Mouse (Mus musculus): ENCODE data around the gene Abtb2. TPM values are rescaled to one million over a fixed set of nuclear protein-coding genes. Genes with fewer than 3 reads are reported as not detected.
A peak's percentile ranks its signal among the peaks of the same experiment; 100 is the strongest.

Gene Abtb2
- polyA plus RNA-seq, 1 experiment from 2014 or later = 3.8 TPM

DNA sequence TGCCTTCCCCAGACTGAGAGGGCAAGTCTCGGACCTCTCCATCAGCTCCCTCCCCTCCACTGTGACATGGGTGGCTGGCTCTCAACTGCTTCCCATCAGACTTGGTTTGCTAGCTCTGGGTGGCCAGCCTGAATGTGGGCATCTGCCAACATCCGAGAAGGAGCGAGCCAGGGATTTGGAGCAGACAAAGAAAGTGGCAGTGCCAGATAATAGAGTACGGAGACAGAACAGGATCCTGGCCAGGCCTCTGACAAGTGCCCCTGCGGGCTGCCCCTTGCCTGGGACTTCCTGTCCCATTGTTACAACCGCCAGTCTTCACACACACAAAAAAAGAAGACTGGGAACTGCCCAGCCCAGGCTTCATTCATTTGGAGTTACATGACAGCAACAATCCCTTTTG, 124.3 kb downstream of the Abtb2 start:
- Histone ChIP-seq H3K36me3 (ENCODE audit: control insufficient read depth, insufficient read depth, low read length) (no peaks in the 10 kb centered on the region), H3K4me2 (ENCODE audit: low read length) (no peak overlapping the region), H3K9ac (ENCODE audit: low read length) (no peak overlapping the region), H3K9me3 (replicated peaks; ENCODE audit: control insufficient read depth, low read length) (no peaks in the 10 kb centered on the region), H3K27me3 (replicated peaks; ENCODE audit: control insufficient read depth, insufficient read depth, low read length) (no peaks in the 10 kb centered on the region), H3K4me1 (ENCODE audit: control insufficient read depth, insufficient read depth, low read length) (peaks cover 8% of the 10 kb centered on the region), H3K27ac (ENCODE audit: low read depth, low read length) (peak overlapping the region; percentile 48; the same call in 1 of the 2 replicates), H3K4me3 (ENCODE audit: low read depth, low read length) (no peak overlapping the region)
- 5% methylated on average over 6 of the region's 6 CpGs for WGBS
- DNase-seq (ENCODE audit: low spot score) (peak; percentile 80), ATAC-seq (peak; percentile 88)

DNA sequence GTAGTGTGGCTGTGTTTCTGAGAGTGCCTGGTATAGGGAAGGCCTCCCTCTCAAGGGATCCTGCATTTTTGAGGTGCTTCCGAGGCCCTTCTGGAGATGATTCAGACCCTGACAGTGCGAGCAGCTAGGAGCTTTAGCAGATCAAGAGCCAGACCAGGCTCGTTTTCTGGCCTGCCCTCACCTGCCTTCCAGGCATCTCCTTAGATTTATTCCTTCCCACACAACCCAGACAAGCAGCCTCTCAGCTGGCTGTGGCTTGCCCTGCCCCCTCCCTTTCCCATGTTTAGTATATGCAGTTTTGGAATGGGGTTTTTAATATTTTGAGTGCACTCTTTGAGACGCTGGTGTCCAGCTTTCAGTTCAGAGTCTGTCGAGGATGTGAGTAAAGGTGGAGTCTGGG, 124.7 kb downstream of the Abtb2 start:
- ATAC-seq = peak; percentile 60
- no peak overlapping the region for H3K9ac ChIP-seq (ENCODE audit: low read length)
- 34% methylated on average over 5 of the region's 5 CpGs for WGBS
- H3K4me1 ChIP-seq (ENCODE audit: control insufficient read depth, insufficient read depth, low read length) = peaks cover 8% of the 10 kb centered on the region
- DNase-seq (ENCODE audit: low spot score) = no peak
- no peaks in the 10 kb centered on the region for H3K9me3 ChIP-seq (replicated peaks; ENCODE audit: control insufficient read depth, low read length)
- H3K4me3 ChIP-seq (ENCODE audit: low read depth, low read length) = no peak overlapping the region
- no peaks in the 10 kb centered on the region for H3K27me3 ChIP-seq (replicated peaks; ENCODE audit: control insufficient read depth, insufficient read depth, low read length)
- H3K27ac ChIP-seq (ENCODE audit: low read depth, low read length) = peak overlapping the region; percentile 48; the same call in 1 of the 2 replicates
- no peaks in the 10 kb centered on the region for H3K36me3 ChIP-seq (ENCODE audit: control insufficient read depth, insufficient read depth, low read length)
- H3K4me2 ChIP-seq (ENCODE audit: low read length) = no peak overlapping the region

DNA sequence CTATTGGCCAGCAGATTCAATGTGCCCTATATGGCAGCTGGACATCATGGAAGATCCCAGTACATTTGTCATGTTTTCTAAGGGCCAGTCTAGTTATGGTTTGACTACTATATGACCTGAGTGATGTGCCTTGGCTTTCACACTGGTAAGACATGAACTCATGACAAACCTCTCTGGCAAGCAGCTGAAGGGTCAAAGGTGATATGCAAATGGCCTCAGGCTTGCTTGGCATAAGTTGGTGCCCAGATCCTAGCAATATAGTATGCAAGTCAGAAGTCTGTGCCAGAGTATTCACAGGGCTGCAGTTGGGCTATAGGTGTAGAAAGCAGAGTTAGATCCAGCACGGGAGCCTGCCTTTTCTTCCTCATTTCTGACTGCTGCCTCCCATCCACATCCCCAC, 125.2 kb downstream of the Abtb2 start:
- ATAC-seq (0 out of 2 replicates have a peak, but pooled peaks have one; percentile 12), DNase-seq (ENCODE audit: low spot score) (no peak)
- Histone ChIP-seq H3K4me3 (ENCODE audit: low read depth, low read length) (no peak overlapping the region), H3K27me3 (replicated peaks; ENCODE audit: control insufficient read depth, insufficient read depth, low read length) (no peaks in the 10 kb centered on the region), H3K36me3 (ENCODE audit: control insufficient read depth, insufficient read depth, low read length) (no peaks in the 10 kb centered on the region), H3K4me1 (ENCODE audit: control insufficient read depth, insufficient read depth, low read length) (peaks cover 8% of the 10 kb centered on the region), H3K4me2 (ENCODE audit: low read length) (no peak overlapping the region), H3K9me3 (replicated peaks; ENCODE audit: control insufficient read depth, low read length) (no peaks in the 10 kb centered on the region), H3K27ac (ENCODE audit: low read depth, low read length) (no peak overlapping the region), H3K9ac (ENCODE audit: low read length) (no peak overlapping the region)
- WGBS = 100% methylated on average over 1 of the region's 1 CpGs

DNA sequence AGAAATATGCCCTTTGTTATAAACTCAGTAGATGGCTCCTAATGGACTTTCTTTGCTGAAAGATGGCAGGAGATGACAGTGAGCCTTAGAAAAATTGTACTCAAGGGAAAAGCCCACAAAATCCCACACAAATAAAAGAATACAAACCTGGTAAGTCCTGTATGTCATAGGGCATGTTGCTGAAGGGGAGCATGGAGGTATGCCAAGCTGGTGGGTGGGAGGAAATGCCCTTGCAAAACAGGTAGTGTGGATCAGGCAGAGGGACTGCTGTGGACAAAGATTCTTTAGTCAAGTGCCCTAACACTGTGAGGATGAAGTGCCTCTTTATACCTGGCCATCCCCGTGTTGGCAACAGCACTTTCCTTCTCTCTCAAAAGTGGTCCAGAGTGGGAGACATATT, 126.7 kb downstream of the Abtb2 start:
- Histone ChIP-seq H3K27ac (ENCODE audit: low read depth, low read length) (no peak overlapping the region), H3K4me1 (ENCODE audit: control insufficient read depth, insufficient read depth, low read length) (peaks cover 8% of the 10 kb centered on the region), H3K4me2 (ENCODE audit: low read length) (no peak overlapping the region), H3K36me3 (ENCODE audit: control insufficient read depth, insufficient read depth, low read length) (no peaks in the 10 kb centered on the region), H3K9me3 (replicated peaks; ENCODE audit: control insufficient read depth, low read length) (no peaks in the 10 kb centered on the region), H3K4me3 (ENCODE audit: low read depth, low read length) (no peak overlapping the region), H3K27me3 (replicated peaks; ENCODE audit: control insufficient read depth, insufficient read depth, low read length) (no peaks in the 10 kb centered on the region), H3K9ac (ENCODE audit: low read length) (no peak overlapping the region)
- DNase-seq (ENCODE audit: low spot score) = no peak
- 81% methylated on average over 1 of the region's 1 CpGs for WGBS
- ATAC-seq = no peak

DNA sequence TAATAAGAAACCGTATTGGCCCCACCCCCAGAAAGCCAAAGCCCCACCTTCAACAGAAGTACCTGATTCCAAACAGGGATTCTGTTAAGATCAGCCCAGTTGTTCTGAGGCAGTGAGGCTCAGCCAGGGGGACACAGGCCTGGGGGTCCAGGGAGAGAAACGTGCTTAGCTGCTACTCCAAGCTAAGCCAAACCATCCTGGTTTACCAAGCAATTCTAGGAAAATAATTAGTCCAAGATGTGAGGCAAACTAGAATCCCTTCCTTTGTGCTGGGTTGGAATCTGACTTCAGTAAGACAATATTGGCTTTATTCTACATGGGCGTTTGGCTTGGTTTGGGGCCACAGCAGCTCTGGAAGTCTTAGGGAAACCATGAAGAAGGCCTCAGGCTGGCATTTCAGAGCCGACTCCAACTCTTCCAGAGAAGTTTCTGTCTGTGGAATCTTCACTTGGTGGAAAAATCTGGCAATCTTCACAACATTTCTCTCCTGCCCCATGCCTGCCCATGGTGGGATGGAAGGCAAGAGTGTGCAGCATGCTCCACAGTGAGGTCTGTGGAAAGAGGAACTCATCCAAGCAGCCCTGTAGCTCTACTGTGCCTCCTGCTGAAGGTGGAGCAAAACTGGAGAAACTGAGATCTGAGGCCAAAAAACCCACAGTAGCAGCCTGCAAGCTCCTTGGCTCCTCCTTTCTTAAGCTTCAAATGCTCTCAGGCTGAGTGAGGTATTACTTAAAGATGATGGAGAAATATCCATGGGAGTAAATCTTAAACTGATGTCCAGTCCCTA, 128.9 kb downstream of the Abtb2 start:
- Histone ChIP-seq H3K9me3 (replicated peaks; ENCODE audit: control insufficient read depth, low read length) (no peaks in the 10 kb centered on the region), H3K27ac (ENCODE audit: low read depth, low read length) (no peak overlapping the region), H3K36me3 (ENCODE audit: control insufficient read depth, insufficient read depth, low read length) (no peaks in the 10 kb centered on the region), H3K4me2 (ENCODE audit: low read length) (no peak overlapping the region), H3K4me3 (ENCODE audit: low read depth, low read length) (no peak overlapping the region), H3K27me3 (replicated peaks; ENCODE audit: control insufficient read depth, insufficient read depth, low read length) (no peaks in the 10 kb centered on the region), H3K9ac (ENCODE audit: low read length) (no peak overlapping the region), H3K4me1 (ENCODE audit: control insufficient read depth, insufficient read depth, low read length) (peaks cover 7% of the 10 kb centered on the region)
- ATAC-seq = no peak
- WGBS = 75% methylated on average over 4 of the region's 4 CpGs
- DNase-seq (ENCODE audit: low spot score) = no peak

DNA sequence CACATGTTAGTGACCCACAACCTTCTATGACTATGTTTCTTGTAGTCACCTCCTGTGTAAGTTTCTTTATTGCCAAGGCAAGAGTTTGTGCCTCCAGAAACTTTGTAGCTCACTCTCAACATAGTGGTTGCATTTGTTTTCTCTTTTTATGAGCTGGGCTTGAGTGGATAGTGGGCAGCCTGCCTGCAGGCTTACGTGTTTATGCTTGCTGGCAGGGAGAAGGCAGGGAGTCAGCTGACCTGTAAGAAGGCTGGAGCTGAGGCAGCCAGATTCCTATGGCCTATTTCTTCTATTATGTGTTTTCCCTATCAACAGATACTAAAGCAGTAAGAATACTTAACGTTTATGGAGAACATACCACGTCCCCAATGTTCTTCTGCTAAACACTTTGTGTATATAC, 130.1 kb downstream of the Abtb2 start:
- Histone ChIP-seq H3K27ac (ENCODE audit: low read depth, low read length) (no peak overlapping the region), H3K4me1 (ENCODE audit: control insufficient read depth, insufficient read depth, low read length) (no peaks in the 10 kb centered on the region), H3K4me3 (ENCODE audit: low read depth, low read length) (no peak overlapping the region), H3K4me2 (ENCODE audit: low read length) (no peak overlapping the region), H3K27me3 (replicated peaks; ENCODE audit: control insufficient read depth, insufficient read depth, low read length) (no peaks in the 10 kb centered on the region), H3K9me3 (replicated peaks; ENCODE audit: control insufficient read depth, low read length) (no peaks in the 10 kb centered on the region), H3K36me3 (ENCODE audit: control insufficient read depth, insufficient read depth, low read length) (no peaks in the 10 kb centered on the region), H3K9ac (ENCODE audit: low read length) (no peak overlapping the region)
- ATAC-seq = no peak
- no peak for DNase-seq (ENCODE audit: low spot score)
- WGBS = 64% methylated on average over 3 of the region's 3 CpGs

DNA sequence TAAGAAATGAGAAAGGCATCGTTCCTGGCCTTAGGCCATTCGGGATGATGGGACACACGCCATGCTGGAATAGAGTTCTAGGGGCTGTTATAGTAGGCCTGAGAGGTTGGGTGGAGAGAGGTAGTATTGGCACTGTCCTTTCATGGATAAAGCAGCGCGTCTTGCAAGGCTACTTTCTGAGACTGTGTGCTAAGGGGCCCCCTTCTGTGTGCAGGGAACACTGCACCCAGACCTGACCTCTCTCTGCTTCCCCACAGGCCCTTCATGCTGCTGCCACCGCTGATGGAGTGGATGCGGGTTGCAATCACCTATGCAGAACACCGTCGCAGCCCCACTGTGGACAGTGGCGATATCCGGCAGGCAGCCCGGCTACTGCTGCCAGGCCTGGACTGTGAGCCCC, 134.4 kb downstream of the Abtb2 start:
- Histone ChIP-seq H3K9me3 (replicated peaks; ENCODE audit: control insufficient read depth, low read length) (no peaks in the 10 kb centered on the region), H3K4me1 (ENCODE audit: control insufficient read depth, insufficient read depth, low read length) (no peaks in the 10 kb centered on the region), H3K27me3 (replicated peaks; ENCODE audit: control insufficient read depth, insufficient read depth, low read length) (no peaks in the 10 kb centered on the region), H3K9ac (ENCODE audit: low read length) (no peak overlapping the region), H3K4me3 (ENCODE audit: low read depth, low read length) (no peak overlapping the region), H3K27ac (ENCODE audit: low read depth, low read length) (no peak overlapping the region), H3K4me2 (ENCODE audit: low read length) (no peak overlapping the region), H3K36me3 (ENCODE audit: control insufficient read depth, insufficient read depth, low read length) (no peaks in the 10 kb centered on the region)
- 81% methylated on average over 12 of the region's 12 CpGs for WGBS
- DNase-seq (ENCODE audit: low spot score) (no peak), ATAC-seq (peak; percentile 52; the same call in 1 of the 2 replicates)

DNA sequence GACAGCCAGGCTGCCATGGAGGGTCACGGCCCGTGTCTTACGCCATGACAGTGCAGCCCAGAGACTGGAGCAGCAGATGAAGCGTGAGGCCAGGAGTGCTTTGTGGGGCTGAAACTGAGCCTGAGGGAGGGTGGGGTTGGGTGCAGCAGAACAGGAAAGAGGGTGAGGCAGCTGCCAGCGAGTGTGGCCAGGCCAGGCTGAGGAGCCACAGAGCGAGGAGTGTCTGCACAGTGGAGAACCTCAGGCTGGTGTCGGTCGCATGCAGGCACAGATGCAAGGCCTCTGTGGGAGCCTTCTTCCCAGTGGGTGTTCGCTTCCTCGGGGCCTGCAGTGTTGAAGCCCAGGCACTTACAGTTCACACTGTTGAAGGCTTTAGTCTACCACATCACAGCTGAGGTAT, 137.2 kb downstream of the Abtb2 start:
- Histone ChIP-seq H3K4me3 (ENCODE audit: low read depth, low read length) (no peak overlapping the region), H3K27ac (ENCODE audit: low read depth, low read length) (no peak overlapping the region), H3K27me3 (replicated peaks; ENCODE audit: control insufficient read depth, insufficient read depth, low read length) (no peaks in the 10 kb centered on the region), H3K4me2 (ENCODE audit: low read length) (no peak overlapping the region), H3K36me3 (ENCODE audit: control insufficient read depth, insufficient read depth, low read length) (no peaks in the 10 kb centered on the region), H3K4me1 (ENCODE audit: control insufficient read depth, insufficient read depth, low read length) (peaks cover 7% of the 10 kb centered on the region; the same call in 1 of the 2 replicates), H3K9ac (ENCODE audit: low read length) (no peak overlapping the region), H3K9me3 (replicated peaks; ENCODE audit: control insufficient read depth, low read length) (no peaks in the 10 kb centered on the region)
- ATAC-seq (no peak), DNase-seq (ENCODE audit: low spot score) (no peak)
- 84% methylated on average over 10 of the region's 10 CpGs for WGBS

DNA sequence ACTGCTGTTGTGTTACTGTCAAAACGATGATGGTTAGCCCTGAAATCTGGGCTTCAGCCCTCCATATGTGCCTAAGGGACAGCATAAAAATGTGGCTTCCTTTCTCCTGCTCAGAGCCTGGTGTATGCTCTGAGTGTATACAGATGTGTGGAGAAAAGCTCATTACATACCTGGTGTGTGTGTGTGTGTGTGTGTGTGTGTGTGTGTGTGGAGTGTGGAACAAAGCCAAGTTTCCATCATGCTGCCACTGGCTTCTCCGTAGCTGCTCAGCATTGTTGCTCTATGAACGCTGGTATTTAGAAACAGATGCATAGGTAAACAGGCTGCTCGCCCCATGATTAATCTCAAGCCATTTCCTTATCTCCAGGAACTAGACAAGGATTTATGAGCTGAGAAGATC, 137.8 kb downstream of the Abtb2 start:
- no peaks in the 10 kb centered on the region for H3K36me3 ChIP-seq (ENCODE audit: control insufficient read depth, insufficient read depth, low read length)
- H3K27me3 ChIP-seq (replicated peaks; ENCODE audit: control insufficient read depth, insufficient read depth, low read length) = no peaks in the 10 kb centered on the region
- no peak overlapping the region for H3K9ac ChIP-seq (ENCODE audit: low read length)
- ATAC-seq (no peak), DNase-seq (ENCODE audit: low spot score) (no peak)
- no peak overlapping the region for H3K4me3 ChIP-seq (ENCODE audit: low read depth, low read length)
- no peak overlapping the region for H3K4me2 ChIP-seq (ENCODE audit: low read length)
- no peak overlapping the region for H3K27ac ChIP-seq (ENCODE audit: low read depth, low read length)
- H3K9me3 ChIP-seq (replicated peaks; ENCODE audit: control insufficient read depth, low read length) = no peaks in the 10 kb centered on the region
- 80% methylated on average over 4 of the region's 4 CpGs for WGBS
- H3K4me1 ChIP-seq (ENCODE audit: control insufficient read depth, insufficient read depth, low read length) = peaks cover 7% of the 10 kb centered on the region; the same call in 1 of the 2 replicates
